Mouse (Mus musculus): Measurements from ENCODE around the gene Cdk2. TPM values are rescaled to one million over a fixed set of nuclear protein-coding genes. Genes with fewer than 3 reads are reported as not detected.

Gene Cdk2
- polyA plus RNA-seq, 1 experiment from 2014 or later: 130 TPM

- WGBS: 86% methylated on average over 5 of the region's 5 CpGs
- no peak for DNase-seq (ENCODE audit: low spot score)
- no peak overlapping the region for H3K27ac ChIP-seq (replicated peaks)
- H3K4me3 ChIP-seq: no peak overlapping the region
- peaks cover 29% of the 10 kb centered on the region for H3K4me1 ChIP-seq
- no peaks in the 10 kb centered on the region for H3K27me3 ChIP-seq (replicated peaks; ENCODE audit: low read depth, poor library complexity, severe bottlenecking)
- no peaks in the 10 kb centered on the region for H3K9me3 ChIP-seq
- H3K36me3 ChIP-seq (replicated peaks): peaks cover 63% of the 10 kb centered on the region
These were observed 5.8 kb downstream of the Cdk2 start for GRCm38 (mm10) chr10:128699006-128699405.

GRCm38 (mm10) chr10:128697072-128697725 is 7.6 kb downstream of the Cdk2 start:
- DNase-seq (ENCODE audit: low spot score): no peak
- no peak overlapping the region; the same call in 1 of the 2 replicates for H3K27ac ChIP-seq (replicated peaks)
- 86% methylated on average over 6 of the region's 6 CpGs for WGBS
- H3K4me3 ChIP-seq: peak overlapping the region; percentile 69
- no peaks in the 10 kb centered on the region for H3K27me3 ChIP-seq (replicated peaks; ENCODE audit: low read depth, poor library complexity, severe bottlenecking)
- peaks cover 50% of the 10 kb centered on the region for H3K36me3 ChIP-seq (replicated peaks)
- peaks cover 14% of the 10 kb centered on the region for H3K4me1 ChIP-seq
- no peaks in the 10 kb centered on the region for H3K9me3 ChIP-seq

GRCm38 (mm10) chr10:128695992-128696807 is 8.6 kb downstream of the Cdk2 start, which contains the start of gene Rab5b:
TSS of gene Rab5b (minus strand) at chr10:128696264.
- peaks cover 40% of the 10 kb centered on the region for H3K36me3 ChIP-seq (replicated peaks)
- no peaks in the 10 kb centered on the region for H3K27me3 ChIP-seq (replicated peaks; ENCODE audit: low read depth, poor library complexity, severe bottlenecking)
- H3K27ac ChIP-seq (replicated peaks): peak within 1 kb of the TSS; percentile 96
- peak within 1 kb of the TSS; percentile 69 for H3K4me3 ChIP-seq
- under 1% methylated on average over 40 of the region's 40 CpGs for WGBS
- DNase-seq (ENCODE audit: low spot score): peak; percentile 99
- peaks cover 14% of the 10 kb centered on the region for H3K4me1 ChIP-seq
- H3K9me3 ChIP-seq: no peaks in the 10 kb centered on the region

- Histone ChIP-seq H3K4me3 (peak overlapping the region; percentile 69), H3K4me1 (peaks cover 14% of the 10 kb centered on the region), H3K27me3 (replicated peaks; ENCODE audit: low read depth, poor library complexity, severe bottlenecking) (no peaks in the 10 kb centered on the region), H3K27ac (replicated peaks) (peak overlapping the region; percentile 96), H3K36me3 (replicated peaks) (peaks cover 33% of the 10 kb centered on the region), H3K9me3 (no peaks in the 10 kb centered on the region)
- DNase-seq (ENCODE audit: low spot score): no peak
- under 1% methylated on average over 22 of the region's 22 CpGs for WGBS
These were observed 9.3 kb downstream of the Cdk2 start for GRCm38 (mm10) chr10:128695411-128695991.

DNA sequence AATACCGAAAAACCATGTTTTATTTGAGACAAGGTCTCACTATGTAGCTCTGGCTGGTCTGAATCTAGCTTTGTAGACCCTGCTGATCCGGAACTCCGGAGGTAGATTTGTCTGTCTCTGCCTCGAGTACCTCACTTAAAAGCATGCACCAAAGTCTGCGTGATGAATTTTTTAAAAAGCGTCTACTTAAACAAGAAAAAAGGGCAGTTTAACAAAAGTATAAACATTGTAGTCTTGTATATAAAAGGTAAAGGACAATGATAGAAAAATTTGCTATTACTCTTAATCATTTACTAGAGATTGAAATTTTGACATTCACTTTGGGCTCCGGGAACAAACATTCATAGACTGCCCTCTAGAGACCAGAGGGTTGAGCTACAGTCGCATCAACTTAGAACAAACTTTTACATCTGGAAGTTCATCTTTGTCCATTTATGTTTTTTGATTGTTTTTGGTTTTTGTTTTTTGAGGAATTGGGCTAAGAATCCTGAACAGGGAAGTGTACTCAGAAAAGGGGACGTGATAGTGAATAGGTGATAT is 30.3 kb downstream of the Cdk2 start:
- Histone ChIP-seq H3K36me3 (replicated peaks) (peaks cover 19% of the 10 kb centered on the region), H3K27ac (replicated peaks) (0 out of 2 replicates have a peak overlapping the region, but pooled peaks have one; percentile 74), H3K27me3 (replicated peaks; ENCODE audit: low read depth, poor library complexity, severe bottlenecking) (peaks cover 33% of the 10 kb centered on the region), H3K9me3 (no peaks in the 10 kb centered on the region), H3K4me1 (peaks cover 22% of the 10 kb centered on the region), H3K4me3 (peak overlapping the region; percentile 74)
- WGBS: 3% methylated on average over 9 of the region's 9 CpGs
- no peak for DNase-seq (ENCODE audit: low spot score)

DNA sequence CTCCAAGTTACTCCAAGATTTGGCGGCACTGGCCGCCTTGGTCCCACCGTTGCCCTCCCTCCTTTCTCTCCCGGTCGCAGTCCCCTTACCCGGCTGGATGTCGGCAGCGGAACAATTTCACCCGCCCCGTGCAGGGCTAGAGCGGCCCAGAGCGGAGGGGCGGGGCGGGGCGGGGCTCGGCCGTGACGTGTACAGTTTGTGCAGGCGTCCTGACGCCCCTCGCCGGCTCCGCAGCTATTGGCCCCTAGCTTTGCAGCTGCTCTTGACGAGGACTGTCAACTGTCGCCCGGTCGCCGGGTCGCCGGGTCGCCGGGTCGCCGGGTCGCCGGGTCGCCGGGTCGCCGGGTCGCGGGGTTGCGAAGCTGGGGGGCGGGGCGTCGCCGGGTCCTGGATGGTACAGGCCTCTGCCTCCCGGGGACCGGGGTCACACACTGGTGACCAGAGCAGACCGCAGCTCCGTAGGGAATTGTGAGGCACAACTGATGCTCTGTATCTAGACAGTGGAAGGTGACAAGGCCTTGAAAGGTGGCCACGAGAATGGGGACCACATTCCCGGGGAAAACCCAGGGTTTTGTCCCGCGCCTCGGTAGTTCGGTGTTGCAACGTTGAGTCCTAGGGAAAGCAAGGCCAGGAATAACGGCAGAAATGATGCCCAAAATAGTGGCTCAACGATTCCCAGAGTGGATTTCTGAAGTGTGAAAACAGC is 30.9 kb downstream of the Cdk2 start, which contains the start of gene Suox:
Gene Suox (minus strand): TSS at position 311 of the 706 bp plus-strand sequence.
- under 1% methylated on average over 60 of the region's 60 CpGs for WGBS
- Histone ChIP-seq H3K4me3 (peak within 1 kb of the TSS; percentile 74), H3K4me1 (peaks cover 27% of the 10 kb centered on the region), H3K9me3 (no peaks in the 10 kb centered on the region), H3K27me3 (replicated peaks; ENCODE audit: low read depth, poor library complexity, severe bottlenecking) (peaks cover 33% of the 10 kb centered on the region), H3K27ac (replicated peaks) (peak within 1 kb of the TSS; percentile 74), H3K36me3 (replicated peaks) (peaks cover 13% of the 10 kb centered on the region)
- DNase-seq (ENCODE audit: low spot score): peak; percentile 95

- Histone ChIP-seq H3K27me3 (replicated peaks; ENCODE audit: low read depth, poor library complexity, severe bottlenecking) (peaks cover 33% of the 10 kb centered on the region), H3K4me1 (peaks cover 35% of the 10 kb centered on the region), H3K27ac (replicated peaks) (no peak overlapping the region), H3K9me3 (no peaks in the 10 kb centered on the region), H3K4me3 (0 out of 2 replicates have a peak overlapping the region, but pooled peaks have one; percentile 20), H3K36me3 (replicated peaks) (peaks cover 9% of the 10 kb centered on the region; the same call in 1 of the 2 replicates)
- 93% methylated on average over 9 of the region's 9 CpGs for WGBS
- DNase-seq (ENCODE audit: low spot score): no peak
These were observed 33.7 kb downstream of the Cdk2 start for GRCm38 (mm10) chr10:128671148-128671547.

- Histone ChIP-seq H3K27me3 (replicated peaks; ENCODE audit: low read depth, poor library complexity, severe bottlenecking) (peaks cover 33% of the 10 kb centered on the region), H3K4me1 (peaks cover 30% of the 10 kb centered on the region), H3K36me3 (replicated peaks) (peaks cover 9% of the 10 kb centered on the region; the same call in 1 of the 2 replicates), H3K4me3 (peak overlapping the region; percentile 89), H3K9me3 (no peaks in the 10 kb centered on the region), H3K27ac (replicated peaks) (peak overlapping the region; percentile 91)
- DNase-seq (ENCODE audit: low spot score): peak; percentile 86
- 1% methylated on average over 42 of the region's 42 CpGs for WGBS
These were observed 35.8 kb downstream of the Cdk2 start for GRCm38 (mm10) chr10:128668790-128669672.

DNA sequence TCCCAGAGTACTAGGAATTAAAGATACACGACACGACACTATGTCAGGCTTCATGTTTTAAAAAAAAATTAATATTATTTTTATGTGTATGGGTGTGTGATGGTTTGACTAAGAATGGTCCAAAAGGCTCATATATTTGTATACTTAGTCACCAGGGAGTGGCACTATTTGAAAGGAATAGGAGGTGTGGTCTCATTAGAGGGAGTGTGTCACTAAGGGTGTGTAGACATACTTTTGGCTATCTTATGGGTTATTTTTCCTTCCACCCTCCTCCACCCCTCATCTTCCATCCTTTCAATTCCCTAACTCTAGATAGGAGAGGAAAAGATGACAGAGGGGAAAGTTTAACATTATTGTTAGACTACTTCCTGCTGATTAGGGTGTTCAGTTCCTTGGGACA is 39.0 kb downstream of the Cdk2 start:
- no peak for DNase-seq (ENCODE audit: low spot score)
- no peak overlapping the region for H3K27ac ChIP-seq (replicated peaks)
- peaks cover 14% of the 10 kb centered on the region for H3K4me1 ChIP-seq
- H3K9me3 ChIP-seq: no peaks in the 10 kb centered on the region
- no peaks in the 10 kb centered on the region for H3K36me3 ChIP-seq (replicated peaks)
- 93% methylated on average over 2 of the region's 2 CpGs for WGBS
- no peak overlapping the region for H3K4me3 ChIP-seq
- H3K27me3 ChIP-seq (replicated peaks; ENCODE audit: low read depth, poor library complexity, severe bottlenecking): peaks cover 8% of the 10 kb centered on the region

DNA sequence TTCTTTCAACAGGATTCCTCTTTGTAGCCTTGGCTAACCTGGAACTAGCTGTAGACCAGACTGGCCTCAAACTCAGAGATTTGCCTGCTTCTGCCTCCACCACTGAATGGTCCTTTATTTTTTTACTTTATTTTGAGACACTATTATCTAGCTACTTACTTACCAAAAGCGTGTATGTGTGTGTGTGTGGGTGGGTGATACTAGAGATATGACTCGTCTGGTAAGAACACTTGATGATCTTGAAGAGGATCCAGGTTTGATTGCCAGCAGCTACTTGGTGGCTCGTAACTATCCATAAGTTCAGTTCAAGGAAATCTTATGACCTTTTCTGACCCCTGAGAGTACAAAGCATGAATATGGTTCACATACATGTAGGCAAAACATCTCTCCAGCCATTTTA is 39.5 kb downstream of the Cdk2 start:
- Histone ChIP-seq H3K9me3 (no peaks in the 10 kb centered on the region), H3K27me3 (replicated peaks; ENCODE audit: low read depth, poor library complexity, severe bottlenecking) (peaks cover 3% of the 10 kb centered on the region), H3K27ac (replicated peaks) (no peak overlapping the region), H3K4me3 (no peak overlapping the region), H3K36me3 (replicated peaks) (no peaks in the 10 kb centered on the region), H3K4me1 (peaks cover 14% of the 10 kb centered on the region)
- DNase-seq (ENCODE audit: low spot score): no peak
- WGBS: 86% methylated on average over 3 of the region's 3 CpGs

GRCm38 (mm10) chr10:128664808-128665207 is 40.0 kb downstream of the Cdk2 start:
- Histone ChIP-seq H3K4me1 (peaks cover 15% of the 10 kb centered on the region), H3K27ac (replicated peaks) (no peak overlapping the region), H3K36me3 (replicated peaks) (no peaks in the 10 kb centered on the region), H3K4me3 (no peak overlapping the region), H3K9me3 (no peaks in the 10 kb centered on the region), H3K27me3 (replicated peaks; ENCODE audit: low read depth, poor library complexity, severe bottlenecking) (no peaks in the 10 kb centered on the region)
- WGBS: 78% methylated on average over 3 of the region's 3 CpGs
- no peak for DNase-seq (ENCODE audit: low spot score)

Data from embryonic facial prominence, embryonic 10.5 days (tissue).